Mouse (Mus musculus) c-Kit-negative CD71-positive TER-119-positive erythroid progenitor cells, embryonic 14.5 days (primary cell): ENCODE measurements around the gene Cfap61.

ENCODE experiments used
- DNase-seq: peaks from one replicate; pipeline ENCODE4 v3.0.0-alpha.2; 2013; ENCODE audit warnings: low read depth, low spot score

Gene Cfap61

DNA sequence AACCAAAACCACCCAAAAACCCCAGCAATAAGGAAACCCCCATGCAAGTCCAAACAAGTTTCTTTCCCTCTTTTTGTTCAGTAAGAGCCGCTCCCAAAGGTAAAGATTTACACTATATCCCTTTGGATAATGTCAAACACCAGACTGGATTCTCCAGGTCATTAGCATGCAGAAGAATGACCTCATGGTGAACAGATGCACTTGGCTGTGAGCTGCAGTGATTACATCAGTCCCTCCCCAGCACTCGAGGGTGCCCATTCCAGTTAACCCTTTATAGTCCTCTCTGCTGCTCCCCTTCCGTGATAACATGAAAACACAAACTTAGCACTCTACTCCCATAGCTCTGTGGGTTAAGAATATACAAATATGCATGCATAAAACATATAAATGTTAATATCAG is 322.5 kb downstream of the Cfap61 start:
- DNase-seq = no peak

DNA sequence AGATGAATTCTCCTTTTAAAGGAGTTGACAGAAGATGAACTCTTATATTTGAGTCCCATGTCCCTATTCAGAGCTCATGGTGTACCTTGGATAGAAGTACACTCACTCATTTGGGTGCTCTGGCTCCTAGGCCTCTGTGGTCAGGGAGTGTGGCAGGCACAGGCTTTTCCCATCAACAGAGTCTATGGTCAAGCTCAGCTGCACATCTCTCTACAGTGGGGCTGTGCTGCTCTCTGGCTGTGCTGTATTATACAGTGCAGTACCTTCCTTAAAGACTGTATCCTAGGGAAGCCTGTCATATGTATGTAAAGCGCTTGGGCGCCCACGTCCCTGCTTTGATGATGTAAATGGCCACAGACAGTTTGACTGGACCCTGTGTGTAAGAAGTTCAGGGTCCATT is 323.0 kb downstream of the Cfap61 start:
- no peak for DNase-seq

DNA sequence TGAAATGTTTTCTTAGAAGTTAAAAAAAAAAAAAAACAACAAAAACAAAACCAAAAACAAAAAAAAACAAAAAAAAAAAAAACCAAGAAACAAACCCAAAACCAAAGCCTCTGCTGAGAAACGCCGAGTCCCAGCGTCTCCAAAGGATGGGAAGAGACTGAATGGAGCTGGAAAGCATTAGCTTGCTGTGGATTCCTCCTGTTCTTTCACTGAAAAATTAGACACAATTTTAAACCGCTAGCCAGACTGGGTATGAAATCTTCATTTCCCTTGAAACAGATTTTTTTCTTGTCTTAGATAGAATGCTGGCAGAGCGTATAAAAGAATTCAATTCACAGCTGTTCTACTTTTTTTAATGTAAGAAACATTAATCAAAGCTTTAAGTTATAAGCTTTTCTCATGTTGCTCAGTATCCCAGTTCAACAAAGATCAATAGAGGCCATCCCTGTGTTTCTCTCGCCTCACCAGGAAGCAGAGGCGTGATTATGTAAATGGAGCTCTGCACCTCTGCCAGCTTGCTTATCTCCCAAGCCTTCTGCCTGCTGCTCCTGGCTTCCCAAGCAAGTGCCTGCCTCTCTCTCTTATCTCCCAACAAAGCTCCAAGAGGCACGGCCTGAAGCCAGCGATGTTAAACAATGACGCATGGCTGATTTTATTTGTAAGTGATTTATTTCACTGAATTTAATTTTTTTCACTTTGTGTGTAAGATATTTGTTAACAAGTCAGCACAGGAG is 324.3 kb downstream of the Cfap61 start:
- DNase-seq = no peak

DNA sequence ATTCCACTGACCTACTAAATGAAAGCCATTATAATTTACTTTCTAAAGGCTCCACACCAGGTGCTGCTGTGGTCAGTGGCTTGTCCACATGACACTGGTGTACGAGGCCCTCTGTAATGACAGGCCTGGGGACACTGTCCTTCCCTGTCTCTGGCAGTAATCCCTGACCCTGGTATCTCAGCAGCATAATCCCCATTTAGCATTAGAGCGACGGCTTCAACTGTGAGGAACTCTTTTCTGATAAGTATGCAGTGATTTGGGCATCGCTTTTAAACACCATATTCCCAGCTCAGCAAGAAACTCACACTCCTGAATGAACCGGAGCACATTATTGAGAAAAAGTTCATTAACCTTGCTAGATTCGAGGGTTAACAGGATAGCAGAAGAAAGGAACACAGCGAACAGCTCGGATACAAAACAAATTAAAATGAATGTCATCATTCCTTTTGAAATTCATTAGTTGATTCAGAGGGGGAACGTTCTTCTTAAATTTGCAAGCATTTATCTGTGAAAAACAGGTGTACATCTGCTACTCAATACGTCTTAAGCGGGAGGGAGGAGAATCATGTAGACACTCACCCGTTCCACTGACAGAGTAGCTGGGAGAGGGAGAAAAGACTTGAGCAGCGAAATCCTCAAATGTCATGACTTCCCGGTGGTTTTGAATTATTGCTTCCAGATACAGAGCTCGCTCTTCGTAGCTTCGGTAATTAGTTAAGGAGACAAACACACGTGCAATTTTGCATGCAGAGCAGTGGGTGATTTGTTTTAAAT is 325.4 kb downstream of the Cfap61 start:
- DNase-seq = no peak

DNA sequence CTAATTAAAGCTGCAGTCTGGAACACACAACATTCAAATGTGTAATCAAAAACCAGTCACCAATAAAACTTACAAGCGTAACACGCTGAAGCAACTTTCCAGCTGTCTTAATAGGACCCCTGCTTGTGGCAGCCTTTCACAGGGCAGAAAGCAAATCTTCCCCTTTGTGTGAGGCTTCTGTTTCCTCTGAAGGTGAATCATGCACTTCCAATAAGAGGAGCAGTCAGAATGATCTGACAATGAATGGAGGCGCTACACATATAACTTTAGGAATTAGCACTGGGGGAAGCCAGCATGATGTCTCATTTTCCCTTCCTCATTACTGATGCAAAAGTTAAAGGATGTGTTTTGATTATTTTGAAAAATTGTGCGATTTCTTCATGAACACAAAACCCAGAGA is 326.6 kb downstream of the Cfap61 start:
- no peak for DNase-seq

DNA sequence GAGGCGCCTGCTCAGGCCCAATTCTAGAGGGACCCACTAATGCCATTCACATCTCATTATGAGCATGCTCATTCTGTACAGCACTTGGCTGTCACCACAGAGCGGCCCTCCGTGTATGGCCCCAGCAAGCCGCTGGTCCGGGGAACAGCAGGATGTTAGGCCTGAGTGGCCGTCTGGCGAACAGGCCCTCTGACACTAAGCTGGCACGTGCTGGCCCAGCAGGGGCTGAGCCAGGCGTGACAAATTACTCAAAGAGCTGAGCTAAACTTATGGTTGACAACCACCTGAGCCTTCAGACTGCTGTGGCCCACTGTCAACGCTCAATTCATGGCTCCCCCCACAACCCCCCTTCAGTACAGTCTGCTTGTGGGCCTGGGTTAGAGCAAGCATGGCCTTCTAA is 327.6 kb downstream of the Cfap61 start:
- no peak for DNase-seq

DNA sequence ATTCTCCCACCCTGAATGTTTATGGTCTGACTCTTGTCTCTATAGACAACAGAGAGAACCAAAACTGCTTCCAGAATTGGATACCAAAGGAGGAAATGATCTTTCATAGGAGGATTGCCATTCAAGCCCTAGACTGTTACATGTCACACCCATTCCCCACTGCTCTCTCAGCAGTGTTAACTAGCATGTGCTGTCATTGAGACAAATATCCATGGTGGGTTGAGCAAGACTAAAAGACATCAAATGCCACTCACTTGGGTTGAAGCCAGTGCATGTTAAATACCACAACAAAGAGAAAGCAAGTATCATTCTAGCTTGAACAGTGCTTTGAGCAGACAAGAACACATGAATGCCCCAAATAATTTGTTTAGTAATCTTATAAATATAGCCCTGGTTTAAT is 328.4 kb downstream of the Cfap61 start:
- DNase-seq = no peak
